Mouse (Mus musculus) ovary, postnatal 14 days (tissue): ENCODE results near the gene Emp2.
"Not testable (repeated sequence)": the region's sequence is repeated elsewhere in the genome, so short reads cannot be mapped to it uniquely, and the experiment has no call there.

Source experiments
- DNase-seq: peaks from one replicate; pipeline ENCODE4 v3.0.0; 2022; ENCODE audit warnings: low spot score

Gene Emp2

GRCm38 (mm10) chr16:10317197-10317544 lies 3.4 kb upstream of the Emp2 start:
- DNase-seq, result no peak

- DNase-seq, result no peak
Measured at GRCm38 (mm10) chr16:10316493-10317196, 2.9 kb upstream of the Emp2 start.

DNA sequence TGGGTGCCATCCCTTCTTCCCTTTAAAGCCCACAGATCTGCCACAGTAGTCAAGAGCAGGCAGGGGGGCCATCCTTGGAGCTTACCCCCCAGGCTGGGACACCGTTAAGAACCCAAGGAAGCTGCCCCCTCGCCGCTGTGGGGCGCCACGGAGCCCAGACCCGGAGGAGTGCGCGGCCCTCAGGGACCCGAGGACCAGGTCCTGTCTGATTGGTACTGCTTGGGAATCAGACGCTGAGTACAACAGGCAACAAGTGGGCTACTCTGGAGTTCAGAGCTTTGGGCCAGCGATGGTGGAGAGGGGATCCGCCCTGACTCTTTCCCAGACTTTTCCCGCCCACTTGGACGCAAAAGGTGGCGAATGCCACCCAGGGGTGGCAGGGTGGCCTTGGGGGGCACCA lies 542 bp downstream of the Emp2 start:
- no peak for DNase-seq

GRCm38 (mm10) chr16:10311989-10312388 lies 1.8 kb downstream of the Emp2 start:
- no peak for DNase-seq

- no peak for DNase-seq
Measured at GRCm38 (mm10) chr16:10311086-10311485, 2.7 kb downstream of the Emp2 start.

DNA sequence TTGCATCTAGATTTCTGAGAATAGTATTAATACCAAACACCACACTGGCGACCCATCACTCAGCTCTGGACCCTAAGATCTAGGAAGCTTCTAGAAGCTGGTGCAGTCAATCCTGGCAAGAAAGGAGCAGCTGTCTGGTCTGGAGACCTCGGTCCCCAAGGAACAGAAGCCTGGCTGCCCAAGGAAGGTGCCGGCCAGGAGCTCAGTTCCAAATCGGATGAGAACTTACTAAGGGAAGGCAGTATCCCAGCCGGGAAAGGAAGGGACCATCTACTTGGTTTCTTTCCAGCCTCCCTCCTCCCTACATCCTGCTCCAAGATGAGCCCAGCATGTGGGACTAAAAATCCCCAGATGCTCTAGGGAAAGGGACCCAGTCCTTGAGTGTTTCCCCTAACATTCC lies 3.3 kb downstream of the Emp2 start:
- no peak for DNase-seq

DNA sequence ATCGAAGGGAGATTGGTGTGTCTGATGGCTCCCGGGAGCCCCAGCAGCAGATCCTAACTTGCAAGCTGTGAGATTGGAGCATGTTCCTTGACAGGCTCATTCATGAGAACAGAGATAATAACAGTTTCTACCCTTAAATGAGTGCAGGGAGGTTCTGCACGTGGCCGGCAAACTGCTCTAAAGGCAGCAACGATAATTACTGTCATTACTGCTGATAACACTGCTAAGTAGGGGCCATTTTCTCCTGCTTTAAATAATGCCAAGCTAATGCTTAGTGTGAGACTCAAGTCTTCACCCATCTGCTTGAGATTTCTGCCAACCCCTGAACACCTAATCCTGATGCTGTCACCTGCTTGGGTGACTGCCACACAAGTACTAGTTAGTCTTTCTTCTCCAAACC lies 6.4 kb downstream of the Emp2 start:
- no peak for DNase-seq

- DNase-seq, result no peak
Measured at GRCm38 (mm10) chr16:10306101-10306500, 7.7 kb downstream of the Emp2 start.

GRCm38 (mm10) chr16:10301337-10301736 lies 12.4 kb downstream of the Emp2 start:
- no peak for DNase-seq

DNA sequence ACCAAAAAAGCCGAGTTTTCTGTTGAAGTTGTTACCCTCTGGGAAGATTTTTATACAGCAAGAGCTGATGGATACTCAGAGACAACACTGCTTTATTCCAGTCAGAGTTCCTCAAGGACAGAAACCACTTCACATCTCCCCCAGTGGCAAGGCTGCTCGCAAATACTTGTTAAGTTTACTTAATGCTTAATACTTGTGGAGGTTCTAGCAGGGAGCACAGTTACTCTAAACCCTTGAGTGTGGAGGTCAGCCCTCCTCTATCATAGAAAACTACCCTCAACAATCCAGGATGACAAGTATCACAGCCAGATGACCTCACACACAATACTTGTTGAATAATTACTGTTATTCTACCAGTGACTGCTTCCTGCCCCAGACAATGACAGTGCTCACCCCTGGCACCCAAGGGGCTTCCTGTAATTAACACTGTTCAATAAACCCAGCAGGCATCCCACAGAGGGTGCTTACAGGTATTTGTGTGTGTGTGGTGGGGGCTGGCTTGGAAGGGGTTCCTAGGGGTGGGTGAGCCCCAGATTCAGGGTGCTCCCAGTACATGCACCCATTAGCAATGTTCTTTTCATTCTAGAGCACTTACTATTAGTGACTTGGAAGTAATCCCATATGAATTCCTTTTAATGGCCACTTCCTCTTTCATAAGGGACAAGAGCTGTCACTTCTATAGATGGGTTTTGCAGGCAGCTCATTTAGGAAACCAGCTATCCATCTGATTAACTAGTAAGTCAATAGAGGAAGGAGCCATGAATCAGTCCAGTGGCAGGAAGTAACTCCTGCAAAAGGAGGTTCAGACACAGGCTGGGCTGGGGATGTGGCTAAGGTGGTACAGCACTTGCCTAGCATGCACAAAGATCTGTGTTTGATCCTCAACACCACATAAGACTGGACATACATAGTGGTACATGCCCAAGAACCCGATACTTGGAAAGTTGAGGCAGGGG lies 13.3 kb downstream of the Emp2 start:
- DNase-seq, result no peak

DNA sequence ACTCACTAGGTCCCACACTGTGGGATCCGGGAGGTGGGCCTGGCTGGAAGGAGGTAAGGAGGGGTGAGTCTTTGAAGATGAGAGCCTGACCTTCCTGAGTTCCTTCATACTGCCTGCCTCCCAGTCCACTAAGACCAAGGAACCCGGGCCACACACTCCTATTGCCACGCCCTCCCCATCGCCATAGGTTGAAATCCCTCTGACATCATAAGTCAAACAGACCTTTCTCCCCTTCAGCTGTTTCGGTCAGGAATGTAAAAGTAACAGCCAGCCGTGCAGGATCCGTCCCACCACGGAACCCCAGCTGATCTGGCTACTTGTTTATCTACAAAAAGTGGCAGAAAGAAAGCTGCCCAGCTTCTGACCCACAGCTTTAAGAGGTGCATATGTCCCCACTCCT lies 14.1 kb downstream of the Emp2 start:
- no peak for DNase-seq

GRCm38 (mm10) chr16:10297696-10298644 lies 15.8 kb downstream of the Emp2 start:
- DNase-seq, result no peak

- DNase-seq, result no peak
Measured at GRCm38 (mm10) chr16:10288115-10288514, 25.7 kb downstream of the Emp2 start.

DNA sequence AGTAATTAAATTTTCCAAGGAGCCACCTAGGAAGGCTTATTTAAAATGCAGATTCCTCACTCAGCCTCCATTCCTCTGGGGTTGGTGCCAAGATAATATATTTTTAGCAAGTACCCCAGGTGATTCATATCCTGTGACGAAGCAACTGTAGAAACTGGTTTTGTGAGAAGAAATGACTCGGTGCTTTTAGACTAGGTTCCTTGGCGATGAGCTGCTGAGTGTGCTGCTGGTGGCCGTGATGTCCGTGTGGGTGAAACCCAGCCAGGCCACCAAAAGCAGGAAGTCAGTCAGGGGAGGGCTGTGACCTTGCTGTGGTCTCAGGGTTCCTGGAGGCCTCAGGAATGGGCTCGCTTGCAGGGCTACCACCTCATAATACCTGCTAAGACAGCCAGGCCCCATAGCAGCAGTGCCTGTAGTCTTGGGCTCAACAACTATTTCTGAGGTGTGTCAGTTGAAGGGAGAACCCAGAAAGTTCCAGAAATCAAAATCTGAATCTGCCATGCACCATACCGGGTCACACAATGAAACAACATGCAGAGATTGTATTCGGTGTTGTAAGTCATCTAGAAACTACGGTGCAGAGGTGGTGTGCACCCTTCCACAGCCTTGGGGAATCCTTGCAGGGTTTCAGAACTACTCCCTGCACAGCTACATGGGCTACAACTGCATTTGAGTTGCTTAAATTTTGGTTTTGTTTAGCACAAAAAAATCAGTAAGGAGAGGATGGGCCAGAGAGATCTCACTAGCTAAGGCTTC lies 27.1 kb downstream of the Emp2 start:
- DNase-seq, result no peak

- no peak for DNase-seq
Measured at GRCm38 (mm10) chr16:10281890-10282289, 31.9 kb downstream of the Emp2 start.

GRCm38 (mm10) chr16:10280286-10280951 lies 33.3 kb downstream of the Emp2 start:
- DNase-seq, result peak; percentile 79

DNA sequence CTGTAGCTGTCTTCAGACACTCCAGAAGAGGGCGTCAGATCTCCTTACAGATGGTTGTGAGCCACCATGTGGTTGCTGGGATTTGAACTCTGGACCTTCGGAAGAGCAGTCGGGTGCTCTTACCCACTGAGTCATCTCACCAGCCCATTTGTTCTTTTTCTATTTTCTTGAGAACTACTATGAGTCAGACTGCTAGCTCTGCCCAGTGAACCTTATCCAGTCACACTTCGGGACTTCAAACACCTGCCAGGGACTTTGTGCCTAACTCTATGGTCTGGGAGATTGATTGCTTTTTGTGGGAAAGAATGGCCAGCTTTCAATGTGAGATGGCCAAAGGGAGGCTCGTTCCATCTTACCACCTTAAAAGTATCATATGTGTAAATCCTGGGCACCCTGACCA lies 37.0 kb downstream of the Emp2 start:
- not testable (repeated sequence) for DNase-seq

- no peak for DNase-seq
Measured at GRCm38 (mm10) chr16:10274465-10274864, 39.3 kb downstream of the Emp2 start.

- DNase-seq, result peak; percentile 51
Measured at GRCm38 (mm10) chr16:10272256-10272655, 41.5 kb downstream of the Emp2 start.

DNA sequence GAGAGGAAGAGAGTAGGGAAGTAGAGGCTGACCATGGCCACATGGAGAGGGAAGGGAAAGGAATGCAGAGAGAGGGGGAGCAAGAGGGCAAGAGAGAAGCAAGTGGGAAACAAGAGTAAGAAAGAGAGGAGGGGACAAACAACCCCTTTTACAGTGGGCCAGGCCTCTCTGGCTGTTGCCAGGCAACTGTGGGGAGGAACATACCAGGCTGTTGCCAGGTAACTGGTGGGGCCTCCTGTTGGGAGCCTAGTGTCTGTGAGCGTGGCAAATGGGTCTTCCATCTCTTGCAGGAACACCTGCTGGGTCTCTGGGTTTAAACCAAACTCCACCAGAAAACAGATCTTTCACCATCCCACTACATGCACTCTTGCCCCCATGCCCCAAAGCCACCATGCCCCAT lies 59.8 kb downstream of the Emp2 start:
- no peak for DNase-seq

DNA sequence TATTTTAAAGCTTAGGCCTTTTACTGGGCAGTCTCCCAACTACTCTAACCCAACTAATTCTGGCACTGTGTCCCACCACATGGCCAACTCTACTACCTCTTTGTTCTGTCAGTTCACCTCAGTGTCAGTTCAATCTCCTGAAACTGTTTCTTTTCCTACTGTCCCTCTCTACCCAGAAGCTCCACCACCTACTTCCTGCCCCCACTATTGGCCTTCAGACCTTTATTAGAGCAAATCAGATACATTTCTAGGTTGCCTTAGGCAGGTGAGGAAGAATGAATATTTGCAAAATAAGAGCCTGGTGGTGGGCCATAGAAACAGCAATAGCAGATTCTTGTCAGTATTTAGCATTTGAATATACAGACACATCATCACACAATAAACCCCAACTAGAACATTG lies 77.2 kb downstream of the Emp2 start:
- no peak for DNase-seq
